Mouse (Mus musculus) cortical plate, adult 2 months (tissue): ENCODE data around the gene Spcs3.

Source experiments
- CTCF ChIP-seq: fragments of 200-500 bp; IDR thresholded peaks from 2 replicates; pipeline ENCODE4 v1.5.1; 2011; ENCODE audit warnings: mild to moderate bottlenecking, control low read depth, low read length; ENCODE audit not compliant: insufficient read depth; ENCODE audit errors: extremely low read depth
- POLR2A ChIP-seq: fragments of 200-500 bp; IDR thresholded peaks from 2 replicates; pipeline ENCODE4 v1.6.1; 2011; ENCODE audit warnings: mild to moderate bottlenecking, low read length, control low read depth; ENCODE audit not compliant: insufficient read depth; ENCODE audit errors: extremely low read depth

- TF ChIP-seq CTCF (no peak), POLR2A (no peak)
Observed at GRCm38 (mm10) chr8:54488437-54488836, 41.4 kb downstream of the Spcs3 start.
